Mouse (Mus musculus): ENCODE measurements around the gene Mpz. TPM values are rescaled to one million over a fixed set of nuclear protein-coding genes. Genes with fewer than 3 reads are reported as not detected.

Gene Mpz
- total RNA-seq, 1 experiment from 2014 or later = not detected

- no peak for ATAC-seq (ENCODE audit: extremely low read depth, insufficient number of reproducible peaks, low FRiP score, poor library complexity, severe bottlenecking)
These were observed 32.5 kb downstream of the Mpz start for GRCm38 (mm10) chr1:171183025-171183424.

- no peak for ATAC-seq (ENCODE audit: extremely low read depth, insufficient number of reproducible peaks, low FRiP score, poor library complexity, severe bottlenecking)
These were observed 33.1 kb downstream of the Mpz start for GRCm38 (mm10) chr1:171183620-171184019.

GRCm38 (mm10) chr1:171184314-171184713 lies 33.8 kb downstream of the Mpz start:
- ATAC-seq (ENCODE audit: extremely low read depth, insufficient number of reproducible peaks, low FRiP score, poor library complexity, severe bottlenecking) = peak; percentile 71

GRCm38 (mm10) chr1:171185655-171186054 lies 35.1 kb downstream of the Mpz start:
- no peak for ATAC-seq (ENCODE audit: extremely low read depth, insufficient number of reproducible peaks, low FRiP score, poor library complexity, severe bottlenecking)

- no peak for ATAC-seq (ENCODE audit: extremely low read depth, insufficient number of reproducible peaks, low FRiP score, poor library complexity, severe bottlenecking)
These were observed 37.6 kb downstream of the Mpz start for GRCm38 (mm10) chr1:171187851-171188700.

- ATAC-seq (ENCODE audit: extremely low read depth, insufficient number of reproducible peaks, low FRiP score, poor library complexity, severe bottlenecking) = no peak
These were observed 38.5 kb downstream of the Mpz start for GRCm38 (mm10) chr1:171189046-171189445.

- ATAC-seq (ENCODE audit: extremely low read depth, insufficient number of reproducible peaks, low FRiP score, poor library complexity, severe bottlenecking) = no peak
These were observed 39.1 kb downstream of the Mpz start for GRCm38 (mm10) chr1:171189476-171190114.

GRCm38 (mm10) chr1:171190832-171191231 lies 40.3 kb downstream of the Mpz start:
- no peak for ATAC-seq (ENCODE audit: extremely low read depth, insufficient number of reproducible peaks, low FRiP score, poor library complexity, severe bottlenecking)

- ATAC-seq (ENCODE audit: extremely low read depth, insufficient number of reproducible peaks, low FRiP score, poor library complexity, severe bottlenecking) = no peak
These were observed 41.8 kb downstream of the Mpz start for GRCm38 (mm10) chr1:171192283-171192682.

GRCm38 (mm10) chr1:171193093-171193840 lies 42.8 kb downstream of the Mpz start:
- ATAC-seq (ENCODE audit: extremely low read depth, insufficient number of reproducible peaks, low FRiP score, poor library complexity, severe bottlenecking) = no peak

GRCm38 (mm10) chr1:171193911-171194830 lies 43.7 kb downstream of the Mpz start:
- ATAC-seq (ENCODE audit: extremely low read depth, insufficient number of reproducible peaks, low FRiP score, poor library complexity, severe bottlenecking) = no peak

- 0 out of 2 replicates have a peak, but pooled peaks have one; percentile 1 for ATAC-seq (ENCODE audit: extremely low read depth, insufficient number of reproducible peaks, low FRiP score, poor library complexity, severe bottlenecking)
These were observed 44.7 kb downstream of the Mpz start for GRCm38 (mm10) chr1:171195046-171195822.

GRCm38 (mm10) chr1:171195887-171196397 lies 45.4 kb downstream of the Mpz start, which contains the start of gene Pcp4l1:
Pcp4l1 (minus strand) TSS chr1:171196268.
- ATAC-seq (ENCODE audit: extremely low read depth, insufficient number of reproducible peaks, low FRiP score, poor library complexity, severe bottlenecking) = no peak

- no peak for ATAC-seq (ENCODE audit: extremely low read depth, insufficient number of reproducible peaks, low FRiP score, poor library complexity, severe bottlenecking)
These were observed 49.0 kb downstream of the Mpz start for GRCm38 (mm10) chr1:171199532-171199931.

- no peak for ATAC-seq (ENCODE audit: extremely low read depth, insufficient number of reproducible peaks, low FRiP score, poor library complexity, severe bottlenecking)
These were observed 50.3 kb downstream of the Mpz start for GRCm38 (mm10) chr1:171200769-171201168.

GRCm38 (mm10) chr1:171203471-171204248 lies 53.1 kb downstream of the Mpz start:
- ATAC-seq (ENCODE audit: extremely low read depth, insufficient number of reproducible peaks, low FRiP score, poor library complexity, severe bottlenecking) = no peak

- ATAC-seq (ENCODE audit: extremely low read depth, insufficient number of reproducible peaks, low FRiP score, poor library complexity, severe bottlenecking) = no peak
These were observed 53.7 kb downstream of the Mpz start for GRCm38 (mm10) chr1:171204249-171204644.
